Mouse (Mus musculus) ES-Bruce4 (cell line): ENCODE data around the gene Knstrn. TPM values are rescaled to one million over a fixed set of nuclear protein-coding genes. Genes with fewer than 3 reads are reported as not detected.

Experiments used
- H3K27ac ChIP-seq: 2 replicates; pipeline ENCODE4 v1.5.1; 2012; ENCODE audit warnings: low read length, inconsistent platforms; ENCODE audit not compliant: insufficient read depth
- H3K27me3 ChIP-seq: 2 replicates; pipeline ENCODE4 v1.6.1; 2012; ENCODE audit warnings: mild to moderate bottlenecking, low read length, inconsistent platforms; ENCODE audit not compliant: control insufficient read depth, poor library complexity, insufficient read depth, severe bottlenecking
- H3K36me3 ChIP-seq: 2 replicates; pipeline ENCODE4 v1.6.1; 2012; ENCODE audit warnings: inconsistent platforms, mild to moderate bottlenecking, low read length, moderate library complexity; ENCODE audit not compliant: control insufficient read depth, poor library complexity, insufficient read depth, severe bottlenecking
- H3K4me1 ChIP-seq: one replicate; pipeline ENCODE4 v1.8.1; 2011; ENCODE audit warnings: low read length; ENCODE audit not compliant: control insufficient read depth, insufficient read depth
- H3K4me3 ChIP-seq: 2 replicates; pipeline ENCODE4 v1.5.1; 2011; ENCODE audit warnings: low read depth, mild to moderate bottlenecking, low read length
- H3K9ac ChIP-seq: 2 replicates; pipeline ENCODE4 v1.6.1; 2012; ENCODE audit warnings: low read depth, mild to moderate bottlenecking, inconsistent platforms; ENCODE audit not compliant: poor library complexity, severe bottlenecking
- H3K9me3 ChIP-seq: replicated peaks from 2 replicates; pipeline ENCODE4 v1.6.1; 2012; ENCODE audit warnings: mild to moderate bottlenecking, low read length, inconsistent platforms; ENCODE audit not compliant: control insufficient read depth, poor library complexity, insufficient read depth, severe bottlenecking
- CTCF ChIP-seq: IDR thresholded peaks from one replicate; pipeline ENCODE4 v1.8.1; 2011; ENCODE audit warnings: low read depth, low read length
- EP300 ChIP-seq: IDR thresholded peaks from 2 replicates; pipeline ENCODE4 v1.6.1; 2011; ENCODE audit warnings: low read depth, low read length; ENCODE audit not compliant: insufficient read depth
- POLR2A ChIP-seq: IDR thresholded peaks from one replicate; pipeline ENCODE4 v1.8.1; 2011; ENCODE audit warnings: low read length; ENCODE audit not compliant: insufficient read depth
- polyA plus RNA-seq: library from polyadenylated mRNA; stranded (reverse); fragments of >200 nt; gene quantifications from 2 replicates; pipeline ENCODE4 v1.2.4, GENCODE M21; 2011; ENCODE audit warnings: low read depth; ENCODE audit not compliant: missing spikeins, insufficient read depth, insufficient read length

Knstrn gene
- polyA plus RNA-seq, 1 experiment, result 119 TPM

GRCm38 (mm10) chr2:118873890-118874430 is 60.2 kb downstream of the Knstrn start:
- TF ChIP-seq CTCF, result no peak
- Histone ChIP-seq H3K27me3 (no peaks in the 10 kb centered on the region), H3K4me3 (no peak overlapping the region), H3K9me3 (no peaks in the 10 kb centered on the region), H3K4me1 (no peaks in the 10 kb centered on the region), H3K27ac (no peak overlapping the region), H3K9ac (no peak overlapping the region), H3K36me3 (no peaks in the 10 kb centered on the region)

DNA sequence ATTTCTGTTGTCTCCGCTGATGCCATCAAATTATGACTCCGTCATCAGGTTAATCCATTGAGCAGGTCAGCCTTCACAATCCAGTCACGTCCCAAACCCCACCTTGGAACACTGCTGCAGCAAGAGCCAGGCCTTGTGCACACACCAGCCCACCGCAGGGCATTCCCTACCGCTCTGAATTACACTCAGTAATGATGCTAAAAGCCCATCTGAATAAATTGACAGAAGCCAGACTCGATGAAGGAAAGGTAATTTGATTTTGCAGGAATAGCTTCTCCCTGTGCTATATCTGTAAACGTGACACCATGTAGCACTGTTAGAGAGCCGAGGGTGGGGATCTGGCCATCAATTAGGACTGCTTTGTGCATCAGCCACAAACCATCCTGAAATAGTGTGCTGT is 61.5 kb downstream of the Knstrn start:
- Histone ChIP-seq H3K4me3 (no peak overlapping the region), H3K9me3 (no peaks in the 10 kb centered on the region), H3K4me1 (no peaks in the 10 kb centered on the region), H3K27me3 (no peaks in the 10 kb centered on the region), H3K36me3 (no peaks in the 10 kb centered on the region), H3K9ac (no peak overlapping the region), H3K27ac (no peak overlapping the region)
- TF ChIP-seq POLR2A (no peak), CTCF (no peak), EP300 (no peak)

DNA sequence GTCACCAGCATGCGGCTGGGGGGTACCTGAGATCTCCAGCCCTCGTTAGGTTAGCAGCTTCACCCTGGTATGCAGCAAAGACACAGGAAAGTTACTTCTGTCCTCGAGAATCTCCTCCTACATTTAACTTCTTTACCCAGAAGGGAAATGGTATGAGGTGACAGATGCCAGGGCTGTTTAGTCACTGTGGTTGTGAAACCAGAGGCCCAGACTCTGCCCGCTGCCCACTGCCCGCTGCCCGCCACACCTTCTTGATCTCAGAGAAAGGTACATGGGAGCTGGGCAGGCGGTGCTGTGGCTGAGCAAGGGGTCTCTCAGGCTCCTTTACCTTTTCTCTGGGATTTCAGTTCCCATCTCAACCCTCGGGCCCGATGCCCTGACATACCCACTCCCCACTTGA is 62.6 kb downstream of the Knstrn start:
- Histone ChIP-seq H3K4me3 (no peak overlapping the region), H3K9ac (no peak overlapping the region), H3K27ac (no peak overlapping the region), H3K36me3 (no peaks in the 10 kb centered on the region), H3K9me3 (no peaks in the 10 kb centered on the region), H3K27me3 (no peaks in the 10 kb centered on the region), H3K4me1 (no peaks in the 10 kb centered on the region)
- no peak for TF ChIP-seq EP300

DNA sequence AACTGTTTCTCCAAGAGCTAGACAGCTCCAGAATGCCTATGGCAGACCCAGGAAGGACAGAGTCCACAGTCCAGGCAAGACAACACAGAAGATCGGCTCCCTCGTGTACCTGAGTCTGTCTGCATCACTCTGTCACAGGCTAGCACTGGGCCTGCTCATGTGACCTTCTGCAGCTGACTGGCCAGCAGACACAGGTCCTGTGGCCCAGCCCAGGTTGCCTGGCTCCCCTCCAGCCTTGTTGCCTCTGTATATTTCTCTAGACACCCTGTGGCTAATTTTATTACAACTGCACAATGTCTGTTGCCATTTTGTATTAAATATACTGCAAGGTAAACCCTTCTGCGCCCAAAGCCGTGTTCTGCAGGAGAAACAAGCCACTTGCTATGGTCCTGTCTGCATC is 67.2 kb downstream of the Knstrn start:
- Histone ChIP-seq H3K4me3 (no peak overlapping the region), H3K9ac (no peak overlapping the region), H3K4me1 (no peaks in the 10 kb centered on the region), H3K27me3 (no peaks in the 10 kb centered on the region), H3K36me3 (no peaks in the 10 kb centered on the region), H3K9me3 (no peaks in the 10 kb centered on the region), H3K27ac (no peak overlapping the region)
- TF ChIP-seq CTCF (no peak), POLR2A (no peak), EP300 (no peak)

GRCm38 (mm10) chr2:118881956-118882355 is 68.2 kb downstream of the Knstrn start:
- Histone ChIP-seq H3K9ac (no peak overlapping the region), H3K27me3 (no peaks in the 10 kb centered on the region), H3K27ac (no peak overlapping the region), H3K36me3 (no peaks in the 10 kb centered on the region), H3K9me3 (no peaks in the 10 kb centered on the region), H3K4me3 (no peak overlapping the region), H3K4me1 (no peaks in the 10 kb centered on the region)
- TF ChIP-seq EP300 (no peak), CTCF (no peak), POLR2A (no peak)

DNA sequence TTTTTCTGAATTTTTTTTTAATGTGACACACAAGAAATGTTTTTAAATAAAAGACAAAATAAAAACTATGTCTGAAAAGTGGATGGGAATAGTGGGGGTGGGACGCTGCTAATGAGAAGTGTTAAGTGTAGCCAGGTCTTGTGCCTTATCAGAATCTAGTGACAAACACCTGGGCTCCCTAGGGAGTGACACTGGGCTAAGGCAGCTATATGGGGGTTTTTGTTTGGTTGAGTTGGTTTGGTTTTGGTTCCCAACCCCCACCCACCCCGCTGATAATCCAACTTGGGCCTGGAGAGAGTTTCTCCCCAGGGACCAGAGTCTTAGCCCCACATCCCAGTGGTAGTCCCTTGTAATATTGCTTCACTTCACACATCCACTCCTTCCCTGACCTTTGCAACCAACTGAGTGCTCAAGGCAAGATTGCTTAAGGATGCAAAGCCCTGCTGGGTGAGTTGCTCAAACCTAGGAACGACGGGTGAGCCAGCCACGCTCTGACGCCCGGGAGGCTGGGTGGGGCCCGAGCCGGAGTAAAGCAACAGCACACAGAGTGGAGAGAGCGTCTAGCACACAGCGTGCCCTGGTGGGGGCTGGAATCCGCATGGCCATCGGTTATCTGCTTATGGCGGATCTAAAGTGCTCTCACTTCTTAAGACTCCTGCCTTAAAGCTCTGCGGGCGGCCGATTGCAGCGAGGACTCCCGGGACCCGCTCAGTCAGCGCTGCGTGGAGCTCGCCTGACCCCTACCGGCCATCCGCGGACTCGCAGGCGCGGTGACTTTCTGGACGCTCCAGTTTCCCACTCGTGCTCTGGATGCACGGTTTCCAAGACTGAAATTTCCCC is 69.3 kb downstream of the Knstrn start:
- Histone ChIP-seq H3K9me3 (no peaks in the 10 kb centered on the region), H3K4me1 (no peaks in the 10 kb centered on the region), H3K4me3 (peak overlapping the region; percentile 75), H3K27ac (no peak overlapping the region), H3K36me3 (no peaks in the 10 kb centered on the region), H3K9ac (peak overlapping the region; percentile 31; the same call in 1 of the 2 replicates), H3K27me3 (no peaks in the 10 kb centered on the region)
- peak; percentile 93 for TF ChIP-seq CTCF
- TF ChIP-seq POLR2A, result no peak
